In the genomic region with DNA sequence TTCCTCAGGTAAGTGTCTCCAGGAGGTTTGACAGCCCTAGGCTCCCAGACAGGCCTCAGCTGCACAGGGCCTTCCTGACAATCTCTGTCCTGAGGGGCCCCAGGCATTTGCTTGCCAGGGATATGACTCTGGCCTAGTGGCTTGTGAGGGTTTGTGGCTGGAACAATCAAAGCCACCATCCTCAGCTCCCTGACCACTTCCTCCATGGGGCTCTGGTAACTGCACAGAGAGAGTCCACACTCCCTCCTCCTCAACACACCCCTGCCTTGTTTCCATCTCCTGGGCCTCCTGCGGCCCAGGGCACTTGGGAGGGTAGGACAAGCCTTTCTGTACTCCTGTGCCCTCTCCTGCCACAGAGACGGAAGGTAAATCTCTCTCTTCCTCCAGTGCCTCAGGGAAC, we compare ENCODE assay signal across 17 mouse cellular contexts.
A peak's percentile ranks its signal among the peaks of the same experiment; 100 is the strongest.
DNase-seq lines count a peak whose midpoint lies in the region; ATAC-seq lines count a peak whose summit lies in the region.
"Had no signal": no experiment of that assay in that cellular context is flagged by ENCODE, and none has a peak within 500 bp of the region (broad histone marks: within the 10 kb centered on the region; RNA-seq: fewer than 3 reads in every experiment).

No protein-coding gene starts in this region.

- 0 out of 2 replicates have a peak, but pooled peaks cover 9% of the 10 kb centered on the region for H3K9me3 ChIP-seq in heart, embryonic 10.5 days
- H3K9me3 ChIP-seq in embryonic facial prominence, embryonic 13.5 days = 0 out of 2 replicates have a peak, but pooled peaks cover 8% of the 10 kb centered on the region
- H3K9me3 ChIP-seq in limb, embryonic 11.5 days (ENCODE audit: control insufficient read depth, low read length) = no peaks in the 10 kb centered on the region
- H3K9me3 ChIP-seq: liver, embryonic 15.5 days had no signal

- H3K27me3 ChIP-seq in heart, embryonic 10.5 days (ENCODE audit: insufficient read depth, poor library complexity, severe bottlenecking) = no peaks in the 10 kb centered on the region
- H3K27me3 ChIP-seq in embryonic facial prominence, embryonic 13.5 days = no peaks in the 10 kb centered on the region
- no peaks in the 10 kb centered on the region for H3K27me3 ChIP-seq in limb, embryonic 11.5 days (ENCODE audit: control insufficient read depth, insufficient read depth, low read length)
- H3K27me3 ChIP-seq: heart, embryonic 13.5 days; liver, embryonic 15.5 days had no signal

- peak overlapping the region; percentile 52 for H3K27ac ChIP-seq in heart, embryonic 10.5 days
- H3K27ac ChIP-seq in embryonic facial prominence, embryonic 13.5 days = peak overlapping the region; percentile 88
- 0 out of 2 replicates have a peak overlapping the region, but pooled peaks have one; percentile 0 for H3K27ac ChIP-seq in limb, embryonic 11.5 days (replicated peaks; ENCODE audit: low read depth, low read length)
- H3K27ac ChIP-seq: layer of hippocampus, adult 2 months; liver, embryonic 15.5 days had no signal

- H3K36me3 ChIP-seq in heart, embryonic 10.5 days = no peaks in the 10 kb centered on the region
- no peaks in the 10 kb centered on the region for H3K36me3 ChIP-seq in embryonic facial prominence, embryonic 13.5 days
- H3K36me3 ChIP-seq in limb, embryonic 11.5 days (ENCODE audit: control insufficient read depth, insufficient read depth, low read length) = no peaks in the 10 kb centered on the region
- H3K36me3 ChIP-seq: G1E; heart, embryonic 13.5 days; liver, embryonic 15.5 days had no signal

- WGBS in heart, embryonic 10.5 days = 72% methylated on average over 2 of the region's 2 CpGs
- 55% methylated on average over 2 of the region's 2 CpGs for WGBS in embryonic facial prominence, embryonic 13.5 days
- 73% methylated on average over 2 of the region's 2 CpGs for WGBS in limb, embryonic 11.5 days

- no peak overlapping the region for H3K4me3 ChIP-seq in heart, embryonic 10.5 days
- H3K4me3 ChIP-seq in embryonic facial prominence, embryonic 13.5 days = no peak overlapping the region
- H3K4me3 ChIP-seq in limb, embryonic 11.5 days (ENCODE audit: low read depth, low read length) = no peak overlapping the region
- H3K4me3 ChIP-seq: heart, embryonic 13.5 days; layer of hippocampus, adult 2 months; liver, embryonic 15.5 days had no signal

- peaks cover 34% of the 10 kb centered on the region for H3K4me1 ChIP-seq in heart, embryonic 10.5 days
- H3K4me1 ChIP-seq in embryonic facial prominence, embryonic 13.5 days = peaks cover 42% of the 10 kb centered on the region
- peaks cover 15% of the 10 kb centered on the region for H3K4me1 ChIP-seq in limb, embryonic 11.5 days (ENCODE audit: control insufficient read depth, insufficient read depth, low read length)

- H3K9ac ChIP-seq in embryonic facial prominence, embryonic 13.5 days = 0 out of 2 replicates have a peak overlapping the region, but pooled peaks have one; percentile 16
- peak overlapping the region; percentile 1; the same call in 1 of the 2 replicates for H3K9ac ChIP-seq in limb, embryonic 11.5 days (ENCODE audit: low read length)
- H3K9ac ChIP-seq: heart, embryonic 13.5 days; liver, embryonic 15.5 days had no signal

- intact Hi-C loops in heart, postnatal 14 days (cut with DNase I) = no loop called here

- ATAC-seq in embryonic facial prominence, embryonic 13.5 days (ENCODE audit: insufficient number of reproducible peaks, insufficient read depth, low FRiP score, low TSS enrichment, low read depth) = no peak
- ATAC-seq in limb, embryonic 11.5 days (ENCODE audit: insufficient number of reproducible peaks, low FRiP score, low TSS enrichment, low read depth) = no peak
- no peak for ATAC-seq in CD4-positive, CD25-positive, alpha-beta regulatory T cell, adult 4 months
- ATAC-seq: lung, postnatal 0 days had no signal

- H3K4me2 ChIP-seq in embryonic facial prominence, embryonic 13.5 days = no peak overlapping the region
- no peak overlapping the region for H3K4me2 ChIP-seq in limb, embryonic 11.5 days (ENCODE audit: low read depth, severe bottlenecking)
- H3K4me2 ChIP-seq: heart, embryonic 13.5 days; liver, embryonic 15.5 days had no signal

- DNase-seq in heart, embryonic 10.5 days (ENCODE audit: low spot score) = no peak
- no peak for DNase-seq in heart, postnatal 14 days
- DNase-seq in 3T3-L1 (ENCODE audit: low read depth, low spot score) = peak; percentile 46
- DNase-seq in limb, embryonic 11.5 days (ENCODE audit: low spot score) = no peak
- no peak for DNase-seq in ovary, postnatal 10 days (ENCODE audit: low spot score)
- DNase-seq in cerebellum, adult 9-10 months = no peak
- DNase-seq: cerebellum, postnatal 10 days; gastrocnemius, postnatal 36 days; heart, postnatal 4 days; left cerebral cortex, postnatal 4 days had no signal

Comparison
In these comparisons a context has a peak if more than half of its experiments do, and no peak if none do; other contexts are left out.
1. H3K27ac ChIP-seq: peak in every context shown above with its lines; median percentile 88 in embryonic facial prominence, embryonic 13.5 days; 52 in heart, embryonic 10.5 days; 0 in limb, embryonic 11.5 days.